Mouse (Mus musculus): ENCODE results near the gene Chtf18.

Chtf18 gene

DNA sequence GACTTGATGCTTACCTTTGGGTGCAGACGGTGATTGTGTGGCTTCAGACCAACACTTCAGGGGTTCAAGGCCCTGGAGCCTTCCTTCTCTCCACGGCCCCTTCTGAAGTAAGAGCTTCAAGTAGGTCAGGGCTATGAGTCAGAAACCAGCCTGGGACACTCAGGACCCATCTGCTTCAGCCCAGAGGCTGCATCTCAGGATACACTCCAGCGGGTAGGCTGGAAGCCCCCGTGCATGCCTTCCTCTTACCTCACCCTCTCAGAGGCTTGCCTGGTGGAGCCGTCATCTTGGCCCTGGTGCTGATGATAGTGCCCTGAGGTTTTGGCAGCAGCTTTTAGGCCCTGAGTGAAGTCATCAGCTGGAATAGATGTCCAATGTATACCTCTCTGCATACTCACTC is 8.0 kb upstream of the Chtf18 start:
- CTCF ChIA-PET: no interaction called here

DNA sequence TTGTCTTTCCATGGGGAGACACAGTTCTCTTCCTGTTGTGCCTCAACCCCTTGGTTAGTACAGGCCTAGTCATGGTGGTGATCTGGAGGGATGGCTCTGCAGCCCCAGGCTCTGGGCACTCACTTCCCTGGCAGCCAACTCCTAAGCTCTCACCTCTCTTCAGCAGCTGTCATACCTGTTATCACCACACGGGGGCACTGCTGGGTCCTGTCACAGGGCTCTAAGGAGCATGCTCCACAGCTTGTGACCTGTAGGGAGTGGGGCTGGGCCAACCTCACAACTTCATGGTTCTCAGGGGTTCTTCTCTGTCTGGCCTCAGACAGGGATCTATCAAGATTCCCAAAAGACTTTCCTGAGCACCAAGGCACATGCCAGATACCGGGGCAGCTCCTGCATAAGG is 4.9 kb upstream of the Chtf18 start:
- CTCF ChIA-PET: no interaction called here

DNA sequence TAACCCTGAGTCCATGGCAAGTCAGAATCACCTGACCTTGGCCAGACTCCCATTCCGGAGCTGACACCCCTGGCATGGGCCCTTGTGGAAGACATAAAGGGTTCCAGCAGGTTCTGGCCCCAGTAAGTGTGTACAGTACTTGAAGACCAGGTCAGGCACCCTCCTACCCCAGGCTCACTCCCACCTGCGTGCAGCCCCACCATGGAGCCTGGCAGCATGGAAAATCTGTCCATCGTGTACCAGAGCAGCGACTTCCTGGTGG is 721 bp upstream of the Chtf18 start:
- CTCF ChIA-PET: interaction anchor here (0.6 kb wide), 1 partner anchor 48 kb away, joined by 5 read pairs; no protein-coding TSS in a partner anchor

DNA sequence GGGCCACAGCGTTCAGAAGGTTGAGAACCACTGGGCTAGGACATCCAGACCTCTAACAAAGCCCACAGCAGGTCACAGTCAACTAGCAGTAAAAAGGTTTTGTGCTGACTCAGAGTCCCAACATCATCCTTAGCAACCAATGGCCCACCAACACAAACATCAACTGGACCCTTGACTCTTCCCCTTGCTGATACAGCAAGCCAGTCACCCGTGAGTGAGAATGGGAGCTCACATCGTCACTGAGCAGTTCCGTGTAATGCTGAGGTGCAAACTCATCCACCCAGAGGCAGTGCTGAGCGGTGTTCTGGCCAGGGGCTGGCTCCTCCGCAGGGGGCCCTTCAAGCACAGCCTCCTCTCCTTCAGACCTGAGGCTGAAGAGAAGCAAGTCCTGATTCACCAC is 2.0 kb downstream of the Chtf18 start:
- CTCF ChIA-PET: no interaction called here

DNA sequence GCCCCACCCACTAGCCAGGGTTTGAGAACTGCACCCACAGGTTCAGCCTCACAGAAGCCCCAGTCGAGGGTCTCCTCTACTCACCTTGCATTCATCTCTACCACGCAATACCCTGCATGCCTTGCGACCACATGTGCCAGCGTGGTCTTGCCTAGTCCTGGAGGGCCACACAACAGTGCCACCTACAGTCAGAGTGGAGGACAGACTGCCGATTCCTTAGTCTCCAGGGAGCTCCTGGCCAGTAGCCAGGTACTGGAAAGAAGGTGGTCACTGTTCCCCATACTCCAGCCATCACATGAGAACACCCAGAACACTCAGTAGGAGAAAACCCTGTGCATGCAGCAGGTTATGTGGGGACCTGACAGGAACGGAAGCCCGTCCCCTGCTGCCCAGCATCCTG is 3.3 kb downstream of the Chtf18 start:
- CTCF ChIA-PET: no interaction called here

DNA sequence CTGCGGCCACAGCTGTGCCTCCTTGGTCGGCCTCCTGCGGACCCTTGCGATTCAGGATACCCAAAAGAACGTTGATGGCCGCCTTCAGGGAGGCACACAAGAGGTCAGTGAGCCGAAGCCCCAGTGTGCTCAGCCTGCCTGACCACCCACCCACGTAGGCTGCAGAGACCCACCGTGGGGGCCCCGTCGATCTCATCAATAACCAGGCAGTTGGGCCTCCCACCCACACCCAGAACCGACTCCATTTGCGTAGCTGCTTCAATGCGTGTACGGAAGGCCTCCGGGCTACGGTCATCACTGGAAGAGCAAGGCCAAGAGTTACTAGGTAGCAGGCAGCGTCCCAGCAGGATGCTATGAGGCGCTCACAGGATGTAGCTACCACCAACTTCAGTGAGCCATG is 3.7 kb downstream of the Chtf18 start:
- CTCF ChIA-PET: no interaction called here

DNA sequence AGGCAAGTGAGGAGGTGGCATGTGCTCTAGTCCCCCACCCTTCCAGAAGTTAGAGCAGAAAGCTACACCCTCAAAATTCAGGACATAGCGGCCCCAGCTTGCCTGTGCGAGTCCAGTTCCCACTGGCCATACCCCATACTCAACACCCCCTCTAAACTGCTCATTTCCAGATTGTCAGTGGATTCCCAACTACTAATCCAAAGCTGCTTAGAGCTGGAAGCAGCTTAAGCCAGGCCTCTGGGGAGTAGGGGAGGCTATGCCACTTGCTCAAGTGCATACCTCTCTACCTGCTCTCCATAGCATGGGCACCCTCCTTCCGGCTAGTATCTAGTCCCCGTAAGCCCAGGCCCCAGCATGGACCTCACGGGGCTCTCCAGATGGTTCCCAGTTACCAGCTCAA is 5.7 kb downstream of the Chtf18 start:
- CTCF ChIA-PET: interaction anchor here (0.6 to 0.8 kb wide), 3 partner anchors 73 to 257 kb away, joined by 3 to 7 read pairs (median 3); no protein-coding TSS in a partner anchor

DNA sequence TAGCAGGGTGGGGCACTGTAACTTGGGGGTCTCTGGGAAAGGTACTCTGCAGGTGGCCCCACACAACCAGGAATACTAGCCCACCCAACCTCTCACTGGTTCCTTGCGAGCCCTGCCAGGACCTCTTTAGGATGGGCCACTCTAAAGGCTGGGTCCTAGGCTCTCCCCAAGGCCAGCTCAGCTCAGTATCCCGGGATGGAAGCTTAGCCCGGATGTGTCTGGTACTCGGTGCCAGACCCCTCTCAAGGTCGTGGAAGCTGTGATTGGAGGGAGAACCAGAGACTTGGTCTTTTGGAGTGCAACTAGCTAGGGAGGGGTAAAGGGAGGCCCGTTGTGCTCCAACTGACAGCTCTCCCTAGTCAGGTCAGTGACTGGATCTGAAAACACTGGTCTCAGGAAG is 9.5 kb downstream of the Chtf18 start:
- CTCF ChIA-PET: no interaction called here

DNA sequence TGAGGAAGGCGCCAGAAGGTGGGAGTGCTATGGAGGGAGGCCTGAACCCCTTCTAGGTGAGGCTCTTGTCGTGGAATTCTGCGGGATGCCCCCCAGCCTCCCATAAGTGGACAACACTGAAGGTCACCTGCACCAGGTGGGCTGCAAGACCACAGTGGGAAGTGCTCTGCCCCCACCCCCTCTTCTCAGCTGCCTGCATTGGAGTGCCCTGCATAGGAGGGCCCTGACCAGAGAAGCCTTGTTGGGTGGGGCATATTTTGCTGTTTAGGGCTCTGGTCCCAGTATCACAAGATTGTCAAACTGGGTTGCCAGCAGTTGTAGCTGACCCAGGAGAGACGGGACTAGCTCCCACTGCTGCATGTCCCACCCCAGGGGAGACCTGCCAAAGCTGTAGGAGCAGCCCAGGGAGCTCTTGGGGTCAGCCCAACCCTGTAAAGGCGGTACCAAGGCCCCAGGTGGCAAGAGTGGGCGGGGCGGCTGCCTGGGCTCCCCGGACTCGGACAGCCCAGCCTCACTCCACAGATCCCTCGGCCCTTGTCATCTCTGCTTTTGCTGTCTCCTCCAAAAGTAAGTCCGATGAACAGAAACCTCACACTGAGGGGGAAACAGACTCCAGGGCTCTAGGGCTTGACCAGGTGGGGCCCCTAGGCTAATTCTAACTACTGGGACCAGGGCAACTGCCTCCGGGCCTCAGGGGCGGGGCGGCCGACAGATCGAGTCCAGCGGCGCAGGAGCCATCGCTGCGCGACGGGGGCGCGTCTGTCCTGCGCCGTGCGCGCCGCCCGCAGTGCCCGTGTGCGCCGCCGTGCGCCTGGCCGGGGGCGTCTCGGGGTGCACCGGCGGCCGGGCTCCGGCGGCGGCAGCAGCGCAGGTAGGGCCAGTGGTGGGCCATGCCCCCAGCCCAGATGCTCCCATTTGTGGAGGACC is 10.2 kb downstream of the Chtf18 start, which contains the start of gene Gng13:
TSS of gene Gng13 (plus strand) at position 461 of the 927 bp plus-strand sequence.
- CTCF ChIA-PET: no interaction called here

DNA sequence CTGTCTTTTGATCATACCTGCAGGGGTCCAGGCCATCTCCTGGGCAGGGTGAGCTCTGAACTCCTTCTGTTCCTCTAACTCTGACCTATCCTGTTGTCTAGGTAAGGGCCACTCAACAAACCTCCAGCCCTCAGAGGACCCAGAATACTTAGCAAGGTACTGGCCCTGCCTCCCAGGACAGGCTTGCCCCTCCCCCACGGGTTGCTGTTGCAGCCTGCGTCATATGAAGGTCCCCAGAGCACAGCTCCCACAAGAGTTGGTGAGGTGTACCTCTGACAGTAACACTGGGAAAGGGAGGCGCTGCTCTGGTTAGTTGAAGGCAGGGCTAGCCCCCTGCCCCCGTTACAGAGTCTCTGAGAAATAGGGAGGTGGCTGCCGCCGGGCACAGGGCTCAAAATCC is 11.1 kb downstream of the Chtf18 start:
- CTCF ChIA-PET: no interaction called here

DNA sequence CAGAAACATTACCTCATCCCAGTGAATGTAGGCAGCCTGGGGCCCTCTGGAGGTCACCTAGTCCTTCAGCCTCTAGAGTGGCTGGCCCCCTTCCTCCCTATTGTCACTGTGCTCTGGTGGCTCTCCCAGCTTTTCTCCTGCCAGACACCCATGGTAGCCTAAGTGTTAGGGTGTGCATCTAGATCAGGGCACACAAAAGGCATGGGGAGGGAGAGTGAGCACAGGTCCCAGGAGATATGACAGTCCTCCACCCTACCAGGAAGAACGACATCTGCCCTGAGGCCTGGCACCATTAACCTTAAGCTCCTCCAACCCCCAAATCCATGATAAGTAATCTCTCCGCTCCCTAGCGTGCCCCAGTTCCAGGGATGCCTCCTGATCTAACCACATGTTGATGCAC is 11.6 kb downstream of the Chtf18 start:
- CTCF ChIA-PET: no interaction called here

DNA sequence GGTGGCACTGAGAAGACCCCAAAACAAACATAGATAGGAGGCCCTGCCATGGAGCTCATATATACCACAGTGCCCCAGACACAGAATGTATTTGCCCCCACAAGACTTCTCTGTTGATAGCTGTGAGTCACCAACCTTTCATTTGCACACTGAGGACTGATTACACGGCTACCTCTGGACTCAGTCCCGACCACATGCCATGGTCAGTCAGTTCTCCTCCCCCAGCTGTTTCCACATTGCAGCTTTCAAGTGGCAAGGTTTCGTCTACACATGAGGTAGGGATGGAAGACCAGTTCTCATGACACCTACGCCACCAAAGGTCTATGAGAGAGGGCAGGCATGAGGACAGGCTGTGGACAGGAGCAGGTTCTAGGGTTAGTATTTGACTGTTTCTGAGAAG is 16.1 kb downstream of the Chtf18 start:
- CTCF ChIA-PET: interaction anchor here (0.6 kb wide), 1 partner anchor 313 kb away, joined by 7 read pairs; no protein-coding TSS in a partner anchor

DNA sequence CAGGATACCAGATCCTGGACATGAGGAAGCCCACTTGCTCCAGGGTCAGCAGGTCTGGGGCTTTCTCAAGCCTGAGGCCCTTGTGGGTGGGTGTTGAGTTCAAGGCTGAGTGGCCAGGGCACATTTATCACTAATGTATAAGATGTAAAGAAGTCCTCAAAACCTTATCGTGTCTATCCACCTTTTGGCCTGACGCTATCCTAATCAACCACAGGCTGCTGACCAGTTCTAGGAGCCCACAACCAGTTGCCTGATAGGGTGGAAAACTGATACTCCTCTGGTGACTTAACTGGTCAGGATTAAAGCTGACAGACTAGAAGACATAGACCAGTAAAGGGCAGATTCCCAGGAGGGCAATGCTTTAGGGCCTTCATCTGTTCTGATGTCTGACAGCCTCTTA is 17.2 kb downstream of the Chtf18 start:
- CTCF ChIA-PET: no interaction called here

DNA sequence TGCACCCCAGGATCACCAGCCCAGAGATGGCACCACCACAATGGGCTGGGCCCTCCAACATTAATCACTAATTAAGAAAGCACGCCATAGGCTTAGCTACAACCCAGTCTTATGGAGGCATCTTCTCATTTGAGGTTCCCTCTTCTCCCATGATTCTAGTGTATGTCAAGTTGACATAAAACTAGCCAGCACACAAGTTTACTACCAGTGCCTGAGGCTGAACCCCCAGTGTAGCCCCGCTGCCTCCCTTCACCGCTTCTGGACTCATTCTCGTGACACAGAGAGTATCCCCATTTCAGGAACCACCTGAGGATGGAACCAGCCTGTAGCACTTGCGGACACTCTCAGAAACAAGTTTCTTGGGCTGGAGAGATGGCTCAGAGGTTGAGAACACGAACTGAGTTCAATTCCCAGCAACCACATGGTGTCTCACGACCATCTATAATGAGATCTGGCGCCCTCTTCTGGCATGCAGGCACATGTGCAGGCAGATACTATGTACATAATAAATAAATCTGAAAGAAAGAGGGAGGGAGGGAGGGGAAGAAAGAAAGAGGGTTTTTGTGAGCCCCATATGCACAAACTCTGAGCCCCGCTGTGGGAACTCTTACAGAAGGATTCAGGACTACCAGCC is 26.2 kb downstream of the Chtf18 start:
- CTCF ChIA-PET: interaction anchor here (0.6 kb wide), 1 partner anchor 51 kb away, joined by 3 read pairs; no protein-coding TSS in a partner anchor

DNA sequence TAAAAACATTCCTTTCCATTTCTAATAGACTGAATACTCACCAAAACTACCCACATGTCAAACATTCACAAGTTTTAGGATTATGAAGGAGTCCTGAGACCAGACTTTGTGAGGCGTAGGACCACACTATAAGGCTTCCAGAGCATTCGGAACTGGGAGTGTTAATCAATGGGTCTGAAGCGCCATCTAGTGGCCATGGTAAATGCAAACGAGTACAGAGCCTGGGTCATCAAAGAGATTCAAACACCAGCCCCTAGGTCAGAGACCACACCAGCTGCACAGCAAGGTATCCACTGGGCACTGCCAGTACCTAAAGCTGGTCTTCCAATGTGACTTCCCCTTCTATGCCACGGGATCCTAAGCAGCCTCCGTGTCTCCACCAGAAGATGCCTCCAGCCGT is 28.8 kb downstream of the Chtf18 start:
- CTCF ChIA-PET: interaction anchor here (0.8 to 1.3 kb wide), 2 partner anchors 119 to 224 kb away, joined by 3 read pairs; partner anchors contain the start of gene Lmf1

DNA sequence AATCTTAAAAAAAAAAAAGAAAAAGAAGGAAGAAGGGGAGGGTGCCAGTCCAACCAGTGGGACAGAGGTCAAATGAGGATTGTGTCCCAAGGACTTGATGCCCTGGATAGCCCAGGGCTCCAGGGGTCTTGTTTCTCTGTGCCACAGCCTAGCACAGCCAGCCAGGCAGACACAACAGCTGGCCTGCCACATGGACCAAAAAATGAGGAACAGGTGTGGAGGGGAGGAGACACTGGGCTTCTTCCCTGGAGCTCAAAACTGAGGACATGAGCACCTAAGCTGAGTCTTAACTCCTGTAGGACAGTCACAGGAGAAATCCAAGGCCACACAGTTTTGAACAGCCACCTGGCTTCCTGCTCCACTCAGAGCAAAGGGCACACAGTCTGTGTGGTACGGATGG is 31.0 kb downstream of the Chtf18 start:
- CTCF ChIA-PET: no interaction called here

DNA sequence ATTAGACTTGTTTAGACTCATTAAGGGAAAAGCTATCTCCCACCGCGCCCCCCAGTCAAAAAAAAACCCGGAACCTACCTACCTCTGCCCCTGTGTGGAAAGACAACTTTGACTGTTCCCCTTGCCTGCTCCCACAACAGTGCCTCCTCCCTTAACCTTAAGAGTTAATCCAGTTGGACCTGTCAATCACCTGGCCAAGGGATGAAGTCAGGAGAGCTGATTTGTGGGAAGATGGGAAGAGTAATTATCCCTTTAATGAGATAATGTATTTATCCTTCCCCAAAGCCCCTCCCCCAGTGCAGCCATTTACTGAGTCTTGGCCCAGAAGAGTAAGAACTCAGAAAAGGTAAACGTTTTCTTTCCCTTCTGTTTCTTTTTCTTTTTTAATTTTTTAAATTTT is 38.3 kb downstream of the Chtf18 start:
- CTCF ChIA-PET: no interaction called here

DNA sequence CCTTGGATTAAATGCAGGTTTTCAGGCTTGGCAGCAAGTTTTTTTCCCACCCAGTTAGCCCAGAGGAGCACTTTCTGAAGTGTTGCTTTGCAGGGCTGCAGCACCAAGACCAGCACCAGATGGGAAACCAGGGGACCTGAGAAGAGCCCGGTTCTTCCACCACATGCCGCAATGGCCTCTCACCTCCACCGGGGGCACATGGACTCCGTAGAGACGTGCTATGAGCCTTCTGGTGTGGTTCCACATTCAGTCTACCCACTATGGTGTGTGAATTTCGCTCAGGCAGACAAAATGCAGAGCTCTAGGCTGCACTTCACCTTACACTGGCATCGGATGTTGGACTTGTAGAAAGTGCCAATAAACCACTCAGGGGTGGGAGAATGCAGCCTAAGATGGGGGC is 40.9 kb downstream of the Chtf18 start:
- CTCF ChIA-PET: no interaction called here

DNA sequence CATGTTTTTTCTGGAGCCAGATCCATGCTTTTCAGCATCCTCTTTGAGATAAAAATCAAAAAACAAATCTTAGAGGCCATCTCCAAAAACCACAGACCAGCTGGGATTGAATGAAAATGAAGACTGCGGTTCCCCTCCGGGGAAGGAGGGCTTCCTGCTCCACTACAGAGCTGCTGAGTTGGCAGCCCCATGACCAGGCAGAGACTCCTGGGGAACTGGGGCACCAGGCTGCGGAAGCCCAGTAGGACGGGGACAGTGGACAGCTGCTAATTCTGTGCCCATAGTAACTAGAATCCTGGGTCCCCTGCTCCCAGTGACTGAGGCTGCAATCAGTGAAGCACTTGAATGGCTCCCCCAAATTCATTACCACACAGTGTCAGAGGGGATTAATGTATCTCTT is 45.6 kb downstream of the Chtf18 start:
- CTCF ChIA-PET: no interaction called here

DNA sequence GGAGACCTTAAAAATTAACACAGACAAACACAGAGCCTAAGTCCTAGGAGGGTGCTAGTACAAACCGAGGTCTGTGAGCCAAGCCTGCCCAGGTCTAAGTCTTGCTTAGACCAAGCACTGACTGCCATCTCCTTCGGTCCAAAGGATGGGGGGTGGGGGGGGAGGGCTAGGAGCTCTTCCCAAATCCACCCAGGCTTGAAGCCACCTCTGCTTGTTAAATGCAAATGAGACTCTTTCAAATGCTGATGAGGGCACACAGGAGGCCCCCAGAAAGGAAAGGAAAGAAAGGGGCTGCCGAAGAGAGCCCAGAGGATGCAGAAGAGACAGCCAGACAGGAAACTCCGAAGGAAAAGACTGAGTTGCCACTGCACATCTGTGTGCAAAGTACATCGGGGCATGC is 47.4 kb downstream of the Chtf18 start:
- CTCF ChIA-PET: interaction anchor here (0.6 kb wide), 1 partner anchor 48 kb away, joined by 5 read pairs; no protein-coding TSS in a partner anchor

DNA sequence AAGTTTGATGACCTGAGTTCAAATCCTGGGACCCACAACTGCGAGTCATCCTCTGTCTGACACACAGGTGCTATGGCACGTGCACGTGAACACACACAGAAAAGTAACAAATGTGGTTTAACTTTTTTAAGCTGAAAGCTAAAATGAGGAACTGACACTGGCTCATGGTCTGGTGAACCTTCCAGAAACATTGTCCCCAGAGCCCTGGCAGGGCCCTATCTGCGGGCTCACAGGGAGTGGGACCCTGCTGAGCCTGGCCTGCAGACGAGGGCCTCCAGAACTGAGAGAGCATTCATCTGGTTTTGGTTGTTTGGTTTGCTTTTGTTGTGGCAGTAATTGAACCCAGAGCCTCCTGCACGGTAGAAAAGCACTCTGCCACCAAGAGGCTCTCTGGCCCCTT is 49.2 kb downstream of the Chtf18 start:
- CTCF ChIA-PET: no interaction called here

DNA sequence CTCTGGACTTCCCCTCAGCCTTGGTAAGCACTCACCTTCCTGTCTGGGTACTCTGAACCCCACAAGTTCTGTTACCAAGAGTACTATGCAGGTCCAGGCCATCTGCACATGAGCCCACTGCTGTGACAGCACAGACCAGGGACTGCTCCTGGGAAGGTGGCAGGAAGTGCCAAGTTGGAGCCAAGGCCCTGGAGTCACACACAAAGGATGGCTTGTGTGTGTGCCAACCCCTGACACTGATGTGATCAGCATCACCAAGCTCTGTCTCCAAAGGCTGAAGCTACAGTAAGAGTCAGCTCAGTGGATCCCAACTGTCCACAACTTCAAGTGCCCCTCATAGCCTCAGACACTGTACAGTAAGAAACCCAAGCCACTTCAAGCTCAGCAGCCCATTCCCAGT is 54.2 kb downstream of the Chtf18 start:
- CTCF ChIA-PET: no interaction called here

Data from spleen, embryonic (tissue).